Mouse (Mus musculus) bone marrow, adult 2 months (tissue): ENCODE measurements at regions not wholly inside any gene's neighbourhood (a gene's known extent, or its start where the extent isn't known, plus 50 kb on each side); places are given as distances from the start of the nearest gene placed in this dataset.
"Not testable (repeated sequence)": the region's sequence is repeated elsewhere in the genome, so short reads cannot be mapped to it uniquely, and the experiment has no call there.

Experiments used
- H3K27ac ChIP-seq: fragments of 200-500 bp; 2 replicates; pipeline ENCODE4 v1.5.1; 2012; ENCODE audit warnings: low read depth, mild to moderate bottlenecking, control low read depth, inconsistent platforms, low read length; ENCODE audit not compliant: control insufficient read depth, poor library complexity, insufficient read depth
- H3K4me1 ChIP-seq: fragments of 200-500 bp; 2 replicates; pipeline ENCODE4 v1.6.1; 2011; ENCODE audit warnings: low read length; ENCODE audit not compliant: control insufficient read depth, insufficient read depth
- H3K4me3 ChIP-seq: fragments of 200-500 bp; replicated peaks from 2 replicates; pipeline ENCODE3; 2011; ENCODE audit warnings: mild to moderate bottlenecking, low read depth, low read length, control low read depth; ENCODE audit not compliant: control insufficient read depth
- CTCF ChIP-seq: fragments of 200-500 bp; IDR thresholded peaks from 2 replicates; pipeline ENCODE4 v1.5.1; 2011; ENCODE audit warnings: low read length, control low read depth; ENCODE audit not compliant: control insufficient read depth, insufficient read depth
- POLR2A ChIP-seq: fragments of 200-500 bp; IDR thresholded peaks from 2 replicates; pipeline ENCODE4 v1.6.1; 2011; ENCODE audit warnings: low read depth, mild to moderate bottlenecking, control low read depth, low read length, borderline replicate concordance; ENCODE audit not compliant: control insufficient read depth
- WGBS: fragments of 180-500 bp; shearing (Covaris S2); methylation state at CpG from one replicate; pipeline ENCODE4 v1.1.7; 2018; 5-methylcytosine and 5-hydroxymethylcytosine counted together

DNA sequence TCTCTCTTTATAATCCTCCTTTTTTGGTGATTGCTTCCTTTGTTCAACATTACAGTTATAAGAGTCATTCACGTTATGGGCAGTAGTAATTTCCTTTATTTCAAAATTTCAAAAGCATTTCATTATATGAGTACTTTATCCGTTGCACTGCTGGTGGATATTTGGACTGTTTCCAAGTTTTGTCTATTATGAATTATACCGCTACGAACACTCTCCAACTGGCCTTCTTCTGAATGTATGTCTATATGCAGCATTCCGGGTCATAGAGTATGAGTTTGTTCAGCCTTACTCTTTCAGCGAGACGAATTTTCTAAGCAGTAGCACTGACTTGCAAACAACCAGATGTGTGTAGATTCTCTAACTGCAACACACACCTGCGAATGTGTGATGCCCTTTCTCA, 57.8 kb downstream of the Dusp6 start:
- H3K4me1 ChIP-seq, result no peaks in the 10 kb centered on the region
- H3K27ac ChIP-seq, result no peak overlapping the region
- 68% methylated on average over 8 of the region's 8 CpGs for WGBS
- no peak overlapping the region for H3K4me3 ChIP-seq
- TF ChIP-seq POLR2A (no peak), CTCF (no peak)

DNA sequence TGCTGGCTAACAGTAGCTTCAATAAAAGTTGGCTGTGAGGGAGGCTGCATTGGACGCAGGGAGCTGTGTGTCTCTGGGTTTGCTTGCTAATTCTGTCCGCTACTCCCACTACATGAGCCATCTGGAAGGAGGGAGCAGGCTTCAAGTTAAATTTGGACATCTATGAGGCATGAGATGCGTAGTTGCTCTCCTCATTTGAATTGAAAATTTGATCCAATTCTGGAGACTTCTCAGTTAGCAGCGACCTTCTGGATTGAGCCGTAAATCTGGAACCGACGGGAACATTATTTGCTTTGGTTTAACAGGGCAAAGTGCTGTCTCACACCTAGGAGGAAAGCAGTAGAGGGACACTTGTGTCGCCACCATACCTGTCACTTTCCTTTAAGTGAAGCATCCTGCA, 60.3 kb downstream of the Dusp6 start:
- H3K4me3 ChIP-seq, result no peak overlapping the region
- no peak overlapping the region for H3K27ac ChIP-seq
- peaks cover 1% of the 10 kb centered on the region; the same call in 1 of the 2 replicates for H3K4me1 ChIP-seq
- 87% methylated on average over 8 of the region's 8 CpGs for WGBS
- no peak for TF ChIP-seq POLR2A
- TF ChIP-seq CTCF, result no peak

DNA sequence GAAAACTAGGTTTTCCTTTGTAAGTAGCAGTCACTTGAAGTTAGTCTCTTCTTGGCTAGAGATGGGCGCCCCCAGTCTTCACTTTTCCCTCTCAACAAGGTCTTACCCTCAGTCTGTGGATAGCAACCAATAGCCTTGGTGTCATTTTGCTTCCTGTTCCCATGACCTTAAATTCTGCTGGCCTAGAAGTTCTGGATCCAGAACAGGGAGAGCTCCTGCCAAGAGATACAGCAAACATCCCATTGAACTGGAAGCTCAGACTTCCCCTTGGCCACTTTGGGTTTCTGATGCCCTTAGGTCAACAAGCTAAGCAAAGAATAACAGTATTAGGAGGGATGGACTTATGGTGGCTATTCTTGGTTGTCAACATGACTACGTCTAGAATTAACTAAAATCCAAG, 64.5 kb downstream of the Dusp6 start:
- H3K4me1 ChIP-seq, result peaks cover 2% of the 10 kb centered on the region; the same call in 1 of the 2 replicates
- 87% methylated on average over 2 of the region's 2 CpGs for WGBS
- TF ChIP-seq POLR2A (no peak), CTCF (no peak)
- no peak overlapping the region for H3K4me3 ChIP-seq
- no peak overlapping the region for H3K27ac ChIP-seq

DNA sequence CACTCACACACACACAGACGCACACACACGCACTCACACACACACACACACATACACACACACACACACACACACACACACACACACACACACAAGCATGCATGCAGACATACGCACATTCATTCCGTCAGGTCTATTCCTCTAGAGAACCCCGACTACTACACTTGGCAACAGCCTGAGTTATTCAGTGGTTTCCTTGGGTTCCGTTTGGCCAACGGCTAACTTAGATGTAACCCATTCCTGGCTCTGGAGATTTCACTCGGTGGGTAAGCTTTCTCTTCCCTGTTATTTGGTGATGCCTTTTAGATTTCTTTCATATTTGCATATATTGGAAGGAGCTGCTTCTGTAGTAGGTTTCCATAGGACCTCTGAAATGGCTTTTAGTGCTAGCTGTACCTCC, 65.5 kb downstream of the Dusp6 start:
- WGBS, result 45% methylated on average over 8 of the region's 8 CpGs
- TF ChIP-seq POLR2A (no peak), CTCF (no peak)
- no peak overlapping the region for H3K27ac ChIP-seq
- no peak overlapping the region for H3K4me3 ChIP-seq
- peaks cover 2% of the 10 kb centered on the region; the same call in 1 of the 2 replicates for H3K4me1 ChIP-seq

DNA sequence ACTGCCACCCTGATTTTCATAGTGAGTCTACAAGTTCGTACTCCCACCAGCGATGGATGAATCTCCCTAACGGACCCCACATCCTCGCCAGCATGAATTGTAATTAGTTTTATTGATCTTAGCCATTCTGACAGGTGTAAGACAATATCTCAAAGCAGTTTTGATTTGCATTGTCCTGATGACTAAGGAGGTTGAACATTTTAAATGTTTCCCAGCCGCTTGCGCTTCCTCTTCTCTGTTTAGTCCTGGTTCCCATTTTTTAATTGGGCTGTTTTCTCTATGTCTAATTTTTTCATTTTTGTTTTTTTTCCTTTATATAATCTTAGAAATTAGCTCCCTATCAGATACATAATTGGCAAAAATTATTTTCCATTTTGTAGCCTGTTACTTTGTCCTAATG, 66.4 kb downstream of the Dusp6 start:
- no peak for TF ChIP-seq POLR2A
- no peak for TF ChIP-seq CTCF
- Histone ChIP-seq H3K27ac (no peak overlapping the region), H3K4me3 (no peak overlapping the region), H3K4me1 (peaks cover 2% of the 10 kb centered on the region; the same call in 1 of the 2 replicates)
- WGBS, result 74% methylated on average over 6 of the region's 6 CpGs

DNA sequence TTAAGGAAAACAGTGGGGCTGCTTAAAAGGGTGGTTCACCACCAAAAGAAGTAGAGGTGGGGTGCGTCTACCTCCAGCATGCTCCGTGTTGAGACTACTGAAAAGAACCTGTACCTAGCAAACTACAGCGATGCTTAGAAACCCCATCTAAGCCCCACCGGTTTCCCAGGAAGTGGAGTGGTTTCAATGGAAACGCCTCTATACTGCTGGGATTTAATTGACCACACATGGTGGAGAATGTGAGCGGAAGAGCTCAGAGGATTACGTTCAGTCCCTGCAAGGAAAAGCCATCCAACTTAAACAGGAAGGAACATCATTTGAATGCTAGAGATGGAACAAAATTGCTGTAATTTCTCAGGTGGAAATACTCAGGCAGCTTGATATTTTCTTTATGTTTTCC, 67.5 kb downstream of the Dusp6 start:
- 76% methylated on average over 7 of the region's 7 CpGs for WGBS
- Histone ChIP-seq H3K4me3 (no peak overlapping the region), H3K4me1 (peaks cover 2% of the 10 kb centered on the region; the same call in 1 of the 2 replicates), H3K27ac (no peak overlapping the region)
- TF ChIP-seq POLR2A (no peak), CTCF (no peak)

DNA sequence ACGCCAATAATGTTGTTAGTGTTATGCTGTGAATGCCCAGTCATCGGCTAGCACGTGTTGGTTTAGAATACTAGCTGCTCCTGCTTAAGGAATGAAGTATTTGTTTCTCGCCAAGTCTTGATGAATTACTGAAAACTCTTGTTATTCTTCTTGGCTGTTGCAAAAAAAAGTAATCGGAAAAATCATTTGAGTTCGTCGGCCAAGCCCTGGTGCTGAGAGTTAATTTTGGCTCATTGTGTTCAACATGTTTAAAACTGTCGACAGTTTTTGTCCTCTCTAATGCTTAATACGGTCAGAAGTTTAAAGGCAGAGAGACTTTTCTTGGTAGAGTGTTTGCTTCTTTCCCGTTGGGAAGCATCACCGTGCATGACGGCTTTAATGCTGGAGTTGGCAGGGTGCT, 68.8 kb downstream of the Dusp6 start:
- Histone ChIP-seq H3K27ac (no peak overlapping the region), H3K4me3 (no peak overlapping the region), H3K4me1 (peaks cover 2% of the 10 kb centered on the region; the same call in 1 of the 2 replicates)
- WGBS, result 89% methylated on average over 12 of the region's 12 CpGs
- no peak for TF ChIP-seq CTCF
- no peak for TF ChIP-seq POLR2A

DNA sequence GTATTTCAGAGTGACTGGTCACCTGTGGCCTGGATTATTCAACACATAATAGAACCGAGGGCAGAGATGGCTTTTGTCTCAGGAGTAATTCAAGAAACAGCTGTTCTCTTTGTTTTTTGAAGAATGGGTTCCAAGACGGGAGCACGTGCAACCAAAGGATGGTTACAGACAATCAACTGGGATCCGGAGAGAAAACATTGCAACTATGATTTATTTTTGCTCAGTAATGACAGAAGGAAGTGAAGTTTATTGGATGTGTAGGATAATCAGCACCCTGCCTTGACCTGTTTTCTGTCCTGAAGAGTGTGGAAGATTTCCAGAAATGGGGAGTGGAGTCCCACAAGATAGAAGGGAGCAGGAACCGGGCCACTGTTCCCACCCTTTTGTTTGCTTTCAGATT, 70.8 kb downstream of the Dusp6 start:
- no peak overlapping the region for H3K4me3 ChIP-seq
- TF ChIP-seq CTCF (no peak), POLR2A (no peak)
- 88% methylated on average over 5 of the region's 5 CpGs for WGBS
- no peaks in the 10 kb centered on the region for H3K4me1 ChIP-seq
- H3K27ac ChIP-seq, result no peak overlapping the region

DNA sequence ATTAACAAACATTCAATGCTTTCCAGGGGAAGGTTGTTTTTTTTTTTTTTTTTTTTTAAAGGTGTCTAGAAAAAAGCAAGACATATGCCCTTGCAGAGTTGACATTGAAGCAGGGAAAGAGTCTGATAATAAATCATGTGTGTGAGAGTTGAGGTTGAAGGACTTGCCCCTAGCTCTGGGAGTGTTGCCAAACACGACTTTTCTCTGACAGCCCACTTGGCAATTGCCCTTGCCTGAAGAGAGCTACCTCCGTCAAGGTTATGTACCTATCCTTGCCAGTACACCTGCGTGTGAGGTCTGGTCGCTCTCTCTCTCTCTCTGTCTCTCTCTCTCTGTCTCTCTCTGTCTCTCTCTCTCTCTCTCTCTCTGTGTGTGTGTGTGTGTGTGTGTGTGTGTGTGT, 73.1 kb downstream of the Dusp6 start:
- no peak overlapping the region for H3K27ac ChIP-seq
- no peak for TF ChIP-seq CTCF
- TF ChIP-seq POLR2A, result no peak
- H3K4me3 ChIP-seq, result no peak overlapping the region
- 59% methylated on average over 4 of the region's 4 CpGs for WGBS
- no peaks in the 10 kb centered on the region for H3K4me1 ChIP-seq

DNA sequence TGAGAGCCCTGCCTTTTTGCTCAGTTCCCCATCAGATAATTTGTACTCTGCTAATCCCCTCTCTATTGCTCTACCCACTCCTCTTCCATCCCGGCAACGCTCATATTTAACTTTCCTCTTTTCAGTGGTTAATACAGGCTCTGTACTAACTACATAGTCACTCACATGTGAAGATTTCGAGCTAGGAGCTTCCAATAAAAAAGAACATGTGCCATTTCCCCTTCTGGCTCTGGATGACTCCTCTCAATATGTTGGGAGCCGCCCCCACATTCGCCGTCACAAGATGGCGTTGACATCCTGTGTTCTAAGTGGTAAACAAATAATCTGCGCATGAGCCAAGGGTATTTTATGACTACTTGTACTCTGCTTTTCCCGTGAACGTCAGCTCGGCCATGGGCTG, 75.8 kb downstream of the Dusp6 start:
- H3K27ac ChIP-seq, H3K4me3 ChIP-seq, H3K4me1 ChIP-seq: not testable (repeated sequence)
- 96% methylated on average over 8 of the region's 11 CpGs for WGBS

DNA sequence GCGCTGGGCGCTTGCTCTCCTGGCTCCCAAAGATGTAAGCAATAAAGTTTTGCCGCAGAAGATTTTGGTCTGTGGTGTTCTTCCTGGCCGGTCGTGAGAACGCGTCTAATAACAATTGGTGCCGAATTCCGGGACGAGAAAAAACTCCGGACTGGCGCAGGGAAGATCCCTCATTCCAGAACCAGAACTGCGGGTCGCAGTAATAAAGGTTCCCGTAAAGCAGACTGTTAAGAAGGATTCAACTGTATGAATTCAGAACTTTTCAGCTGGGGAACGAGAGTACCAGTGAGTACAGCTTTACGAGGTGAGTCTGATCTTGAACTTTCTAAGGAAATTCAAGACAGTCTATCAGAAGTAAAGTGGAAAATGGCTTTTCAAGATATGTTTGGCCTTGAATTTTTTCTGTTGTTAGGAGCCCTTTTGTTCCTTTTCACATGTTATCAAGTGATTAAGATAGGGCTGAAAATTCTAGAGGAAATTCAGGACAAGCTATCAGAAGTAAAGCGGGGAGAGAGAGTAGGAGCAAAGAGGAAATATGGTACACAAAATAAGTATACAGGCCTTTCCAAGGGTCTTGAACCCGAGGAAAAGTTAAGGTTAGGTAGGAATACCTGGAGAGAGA, 76.4 kb downstream of the Dusp6 start:
- 92% methylated on average over 13 of the region's 19 CpGs for WGBS

DNA sequence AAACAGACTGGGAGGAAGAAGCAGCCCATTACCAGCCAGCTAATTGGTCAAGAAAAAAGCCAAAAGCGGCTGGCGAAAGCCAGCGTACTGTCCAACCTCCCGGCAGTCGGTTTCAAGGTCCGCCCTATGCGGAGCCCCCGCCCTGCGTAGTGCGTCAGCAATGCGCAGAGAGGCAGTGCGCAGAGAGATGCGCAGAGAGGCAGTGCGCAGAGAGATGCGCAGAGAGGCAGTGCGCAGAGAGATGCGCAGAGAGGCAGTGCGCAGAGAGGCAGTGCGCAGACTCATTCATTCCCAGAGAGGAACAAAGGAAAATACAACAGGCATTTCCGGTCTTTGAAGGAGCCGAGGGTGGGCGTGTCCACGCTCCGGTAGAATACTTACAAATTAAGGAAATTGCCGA, 77.0 kb downstream of the Dusp6 start:
- not testable (repeated sequence) for H3K27ac ChIP-seq, H3K4me1 ChIP-seq, H3K4me3 ChIP-seq
- no CpG with 5 or more reads among the region's 25 CpGs for WGBS

More for the DNA sequence above, 76.4 kb downstream of the Dusp6 start:
- H3K4me1 ChIP-seq, H3K27ac ChIP-seq, H3K4me3 ChIP-seq: not testable (repeated sequence)
